Mouse (Mus musculus) v-Abl transformed pro-B cells (cell line): Measurements from ENCODE around the gene B3galt4.

Experiments used
- in situ Hi-C, 2 experiments: fragments of 400-800 bp; cut with MboI; formaldehyde crosslinking; loops; one replicate each; pipeline ENCODE4 v1.15.1; 2025; ENCODE audit not compliant: unreplicated experiment in 2 of 2

B3galt4 gene

DNA sequence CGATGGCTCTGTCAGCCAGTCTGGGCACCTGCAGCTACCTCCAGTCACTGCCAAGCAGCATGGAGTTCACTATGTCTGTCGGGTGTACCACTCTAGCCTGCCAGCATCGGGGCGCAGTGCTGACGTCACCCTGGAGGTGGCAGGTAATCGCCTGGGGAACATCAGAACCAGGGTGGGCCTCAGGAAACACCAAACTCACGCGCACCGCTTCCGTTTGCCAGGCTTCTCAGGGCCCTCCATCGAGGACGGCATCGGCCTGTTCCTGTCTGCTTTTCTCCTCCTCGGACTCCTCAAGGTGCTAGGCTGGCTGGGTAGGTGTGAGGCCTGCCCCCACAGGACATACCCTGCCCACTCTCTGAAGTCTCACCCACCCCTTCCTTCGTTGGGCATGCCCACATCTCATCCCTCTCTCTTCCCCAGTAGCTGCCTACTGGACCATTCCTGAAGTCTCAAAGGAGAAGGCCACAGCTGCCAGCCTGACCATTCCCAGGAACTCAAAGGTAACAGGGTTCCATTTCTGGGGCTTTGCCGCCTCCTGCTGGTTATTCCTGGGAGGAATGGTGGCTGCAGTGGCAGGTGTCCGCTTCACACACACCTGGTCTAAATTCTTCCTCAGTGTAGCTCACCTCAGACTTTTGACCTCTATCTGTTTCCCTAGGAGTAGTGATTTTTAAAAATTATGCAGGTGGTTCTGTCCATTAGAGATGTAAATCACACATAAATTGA is 24.9 kb downstream of the B3galt4 start:
- in situ Hi-C loops: loop anchor here in 1 of 2 experiments (5.0 kb wide), 1 partner anchor 34 kb away; the partner anchor contains the start of gene Kifc1

DNA sequence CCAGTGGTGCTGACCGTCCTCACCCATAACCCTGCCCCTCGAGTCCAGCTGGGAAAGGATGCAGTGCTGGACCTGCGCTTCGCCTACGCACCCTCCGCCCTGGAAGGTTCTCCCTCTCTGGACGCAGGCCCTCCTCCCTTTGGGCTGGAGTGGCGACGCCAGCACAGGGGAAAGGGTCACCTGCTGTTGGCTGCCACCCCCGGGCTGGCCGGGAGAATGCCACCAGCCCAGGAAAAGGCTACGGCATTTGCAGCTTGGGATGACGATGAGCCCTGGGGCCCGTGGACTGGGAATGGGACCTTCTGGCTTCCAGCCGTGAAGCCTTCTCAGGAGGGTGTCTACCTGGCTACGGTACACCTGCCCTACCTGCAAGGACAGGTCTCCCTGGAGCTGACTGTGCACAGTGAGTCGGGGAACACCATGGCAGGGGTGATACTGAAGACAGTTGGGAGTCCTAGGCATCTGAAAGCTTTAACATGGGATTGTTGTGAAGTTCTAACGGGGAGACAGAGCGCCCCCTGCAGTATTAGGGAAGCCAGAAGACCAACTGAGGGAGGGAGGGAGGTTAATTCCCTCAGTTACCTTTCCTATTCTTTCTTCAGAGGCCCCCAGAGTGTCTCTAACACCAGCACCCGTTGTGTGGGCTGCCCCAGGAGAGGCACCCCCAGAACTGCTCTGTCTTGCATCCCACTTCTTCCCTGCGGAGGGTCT is 25.7 kb downstream of the B3galt4 start:
- in situ Hi-C loops: loop anchor here in 1 of 2 experiments (5.0 kb wide), 1 partner anchor 33 kb away; the partner anchor contains the start of gene Kifc1

DNA sequence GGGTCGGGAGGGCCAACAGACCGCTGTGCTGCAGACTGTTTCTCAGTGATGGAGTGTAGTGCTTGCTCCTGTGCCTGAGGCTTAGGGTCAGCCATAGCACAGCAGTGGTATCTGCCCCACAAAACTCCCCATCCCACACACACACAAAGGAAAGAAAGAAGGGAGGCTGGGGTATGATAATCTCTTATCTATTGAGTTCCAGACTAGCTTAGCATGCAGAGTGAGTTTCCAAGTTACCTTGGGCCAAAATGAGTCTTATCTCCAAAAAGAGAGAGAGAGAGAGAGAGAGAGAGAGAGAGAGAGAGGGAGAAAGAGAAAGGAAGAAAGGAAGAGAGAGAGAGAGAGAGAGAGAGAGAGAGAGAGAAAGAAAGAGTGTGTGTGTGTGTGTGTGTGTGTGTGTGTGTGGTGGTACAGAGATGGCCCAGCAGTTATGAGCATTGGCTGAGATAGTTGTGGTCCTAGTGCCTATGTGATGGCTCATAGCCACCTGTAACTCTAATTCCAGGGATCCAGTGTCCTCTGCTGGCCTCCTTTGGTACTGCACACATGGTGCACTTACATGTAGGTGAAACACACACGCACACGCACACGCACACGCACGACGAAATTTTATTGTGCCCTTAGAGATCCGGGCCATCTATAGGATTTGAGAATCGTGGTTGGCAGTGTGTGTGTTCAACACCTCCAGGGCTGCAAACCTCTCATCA is 26.6 kb downstream of the B3galt4 start:
- in situ Hi-C loops: loop anchor here in 1 of 2 experiments (5.0 kb wide), 1 partner anchor 32 kb away; the partner anchor contains the start of gene Kifc1

DNA sequence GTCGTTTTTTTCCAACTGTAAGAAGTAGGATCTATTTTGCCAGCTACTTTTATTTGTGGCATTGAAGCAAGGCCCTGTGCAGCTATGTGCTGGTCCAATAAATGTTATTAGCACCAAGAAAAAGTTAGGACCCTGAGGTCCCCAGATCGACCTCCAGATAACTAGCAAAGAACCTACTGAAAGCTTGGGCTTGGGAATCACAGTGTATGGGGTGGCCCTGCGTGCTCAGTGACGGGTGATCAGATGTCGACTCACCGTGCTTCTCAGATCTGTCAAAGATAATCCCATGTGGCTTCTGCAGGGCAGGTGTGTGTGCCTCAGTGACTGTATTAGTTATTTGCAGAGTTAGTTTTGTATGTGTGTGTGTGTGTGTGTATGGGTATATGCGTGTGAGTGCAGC is 29.9 kb downstream of the B3galt4 start:
- in situ Hi-C loops: no loop called here

DNA sequence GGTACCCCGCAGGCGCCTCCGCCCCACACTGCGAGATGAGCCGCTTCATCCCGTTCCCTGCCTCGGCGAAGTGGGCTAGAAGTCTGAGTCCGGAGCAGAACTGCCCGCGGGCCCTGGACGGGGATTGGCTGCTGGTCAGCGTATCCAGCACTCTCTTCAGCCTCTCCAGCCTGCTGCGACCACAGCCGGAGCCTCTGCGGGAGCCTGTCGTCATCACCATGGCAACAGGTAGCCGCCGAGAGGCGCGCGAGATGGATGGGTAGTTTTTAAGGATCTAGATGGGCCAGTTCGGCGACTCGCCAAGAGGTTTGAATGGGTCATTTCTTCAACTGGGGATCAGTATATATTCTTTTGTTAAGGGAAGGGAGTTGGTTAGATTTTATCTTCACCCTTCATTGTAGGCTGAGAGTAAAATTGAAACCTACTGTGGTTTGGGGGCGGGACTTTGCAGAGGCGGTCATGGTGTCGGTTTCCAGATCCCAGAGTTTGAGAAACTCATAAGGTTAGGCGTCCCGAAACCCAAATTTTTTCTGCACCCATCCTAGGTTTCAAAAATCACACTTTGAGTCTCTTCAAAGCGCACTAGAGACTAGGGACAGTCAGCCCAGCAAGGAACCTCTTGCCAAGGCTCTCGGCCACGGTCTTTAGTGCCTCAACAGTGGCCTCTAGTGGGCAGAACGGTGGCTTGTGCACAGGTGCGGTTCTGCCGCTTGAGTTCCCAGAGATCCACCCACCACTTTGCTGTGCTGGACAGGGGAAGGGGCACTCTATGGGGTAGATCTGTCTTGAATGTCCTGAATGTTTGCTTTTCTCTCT is 30.8 kb downstream of the B3galt4 start:
- in situ Hi-C loops: no loop called here

DNA sequence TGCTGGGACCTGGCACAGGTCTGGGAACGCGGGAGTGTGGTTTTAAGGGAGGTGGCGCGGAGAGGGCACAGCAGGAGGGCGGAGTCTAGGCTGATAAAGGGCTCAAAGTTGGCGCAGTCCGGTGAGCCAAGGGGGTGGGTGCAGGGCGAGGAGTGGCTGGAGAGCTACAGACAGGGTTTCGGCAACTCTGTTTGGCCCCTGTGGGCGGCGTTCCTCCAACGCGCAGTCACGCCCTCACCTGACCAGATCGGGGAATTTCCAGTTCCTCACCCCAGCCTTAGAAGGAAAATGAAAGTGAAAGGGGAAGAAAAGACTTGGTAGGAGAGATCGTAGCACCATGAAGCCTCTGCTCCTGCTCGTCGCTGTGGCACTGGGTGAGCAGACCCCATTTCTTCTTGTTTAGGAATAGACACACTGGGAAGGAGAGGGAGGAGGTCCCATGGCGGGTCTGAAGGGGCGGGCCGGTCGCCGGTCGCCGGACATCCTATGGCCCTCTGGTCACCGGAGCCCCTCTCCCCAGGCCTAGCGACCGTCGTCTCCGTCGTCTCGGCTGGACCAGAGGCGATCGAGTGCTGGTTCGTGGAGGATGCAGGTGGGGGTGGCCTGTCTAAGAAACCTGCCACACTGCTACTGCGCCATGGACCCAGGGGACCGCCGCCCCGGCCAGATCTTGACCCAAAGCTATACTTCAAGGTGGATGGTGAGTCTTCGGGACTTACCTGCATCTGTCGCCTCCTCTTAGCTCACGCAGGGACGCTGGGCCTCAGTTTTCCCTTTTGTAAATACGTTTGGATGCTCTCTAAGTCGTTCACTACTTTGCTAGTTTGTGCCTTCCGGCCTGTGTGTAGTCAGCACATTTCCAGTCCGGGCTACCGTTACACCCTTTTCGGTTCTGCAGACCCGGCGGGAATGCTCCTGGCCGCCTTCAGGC is 31.7 kb downstream of the B3galt4 start:
- in situ Hi-C loops: no loop called here

DNA sequence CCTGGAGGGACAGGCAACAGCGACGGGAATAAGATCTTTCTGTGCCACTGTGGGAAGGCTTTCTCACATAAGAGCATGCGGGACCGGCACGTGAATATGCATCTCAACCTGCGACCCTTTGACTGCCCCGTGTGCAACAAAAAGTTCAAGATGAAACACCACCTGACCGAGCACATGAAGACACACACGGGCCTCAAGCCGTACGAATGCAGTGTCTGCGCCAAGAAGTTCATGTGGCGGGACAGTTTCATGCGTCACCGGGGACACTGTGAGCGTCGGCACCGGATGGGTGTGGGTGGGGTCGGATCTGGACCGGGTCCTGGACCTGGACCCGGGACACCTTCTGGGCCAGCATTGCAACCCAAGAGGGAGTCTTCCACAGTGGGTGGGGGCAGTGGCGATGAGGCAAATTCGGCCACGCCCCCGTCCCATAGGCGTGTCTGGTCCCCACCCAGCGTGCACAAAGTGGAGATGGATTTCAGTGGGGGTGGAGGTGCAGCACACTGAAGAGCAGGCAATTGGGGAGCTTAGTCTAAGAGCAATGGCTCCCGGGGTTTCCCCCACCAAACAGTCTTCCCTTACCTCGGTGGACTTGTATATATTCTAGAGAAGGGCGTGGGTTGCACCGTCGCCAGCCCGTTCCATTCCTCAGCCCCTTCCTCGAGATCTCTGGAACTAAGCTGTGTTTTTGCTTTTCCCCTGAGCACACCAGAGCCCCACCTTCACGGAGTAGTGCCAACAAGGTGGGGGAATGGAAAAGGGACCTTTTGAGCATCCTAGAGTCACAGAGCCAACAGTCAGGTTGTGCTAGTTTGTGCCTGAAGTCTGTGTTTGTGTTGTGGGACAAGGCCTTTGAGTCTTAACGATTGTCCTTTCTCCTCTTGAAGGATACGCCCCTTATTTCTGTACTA is 32.7 kb downstream of the B3galt4 start:
- in situ Hi-C loops: no loop called here

DNA sequence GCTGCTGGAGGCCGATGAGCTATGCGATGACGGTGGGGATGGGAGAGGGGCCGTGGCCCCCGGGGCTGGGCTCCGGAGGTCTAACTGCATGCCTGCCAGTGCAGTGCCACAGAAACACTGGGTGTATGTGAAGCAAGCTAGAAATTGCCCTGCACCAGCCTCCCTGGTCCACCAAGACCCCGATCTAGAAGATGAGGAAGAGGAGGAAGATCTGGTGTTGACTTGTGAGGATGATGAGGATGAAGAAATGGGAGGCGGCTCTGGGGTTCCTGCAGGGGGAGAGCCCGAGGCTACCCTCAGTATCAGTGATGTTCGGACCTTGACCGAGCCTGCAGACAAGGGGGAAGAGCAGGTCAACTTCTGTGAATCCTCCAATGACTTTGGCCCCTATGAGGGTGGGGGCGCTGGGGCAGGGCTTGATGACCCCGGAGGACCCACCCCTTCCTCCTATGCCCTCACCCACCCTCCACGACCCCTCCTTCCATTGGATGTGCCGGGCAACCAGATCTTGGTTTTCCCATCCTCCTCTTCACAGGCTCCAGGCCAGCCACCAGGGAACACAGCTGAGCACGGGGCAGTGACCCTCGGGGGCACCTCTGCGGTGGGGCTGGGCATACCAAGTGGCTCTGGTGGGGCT is 33.5 kb downstream of the B3galt4 start:
- in situ Hi-C loops: no loop called here

DNA sequence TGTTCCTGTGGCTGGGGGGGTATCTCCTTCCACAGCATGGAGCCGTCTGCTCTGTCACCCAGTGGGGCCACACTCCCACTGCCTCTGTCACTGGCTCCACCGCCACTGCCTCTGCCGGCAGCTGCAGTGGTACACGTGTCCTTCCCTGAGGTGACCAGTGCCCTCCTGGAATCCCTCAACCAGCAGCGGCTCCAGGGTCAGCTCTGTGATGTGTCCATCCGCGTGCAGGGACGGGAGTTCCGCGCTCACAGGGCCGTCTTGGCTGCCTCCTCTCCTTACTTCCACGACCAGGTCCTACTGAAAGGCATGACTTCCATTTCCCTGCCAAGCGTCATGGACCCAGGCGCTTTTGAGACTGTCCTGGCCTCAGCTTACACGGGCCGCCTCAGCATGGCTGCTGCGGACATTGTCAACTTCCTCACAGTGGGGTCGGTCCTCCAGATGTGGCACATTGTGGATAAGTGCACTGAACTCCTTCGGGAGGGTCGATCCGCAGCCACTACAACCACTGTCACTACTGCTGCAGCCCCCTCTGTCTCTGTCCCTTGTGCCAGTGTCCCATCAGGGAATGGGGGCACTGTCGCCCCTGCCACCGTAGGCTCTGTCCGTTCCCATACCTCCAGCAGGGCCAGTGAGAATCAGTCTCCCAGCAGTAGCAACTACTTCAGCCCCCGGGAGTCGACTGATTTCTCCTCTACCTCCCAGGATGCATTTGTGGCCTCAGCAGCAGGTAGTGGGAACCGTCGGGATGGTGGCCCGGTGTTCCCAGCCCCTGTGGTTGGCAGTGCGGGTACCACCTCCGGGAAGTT is 34.2 kb downstream of the B3galt4 start:
- in situ Hi-C loops: no loop called here

DNA sequence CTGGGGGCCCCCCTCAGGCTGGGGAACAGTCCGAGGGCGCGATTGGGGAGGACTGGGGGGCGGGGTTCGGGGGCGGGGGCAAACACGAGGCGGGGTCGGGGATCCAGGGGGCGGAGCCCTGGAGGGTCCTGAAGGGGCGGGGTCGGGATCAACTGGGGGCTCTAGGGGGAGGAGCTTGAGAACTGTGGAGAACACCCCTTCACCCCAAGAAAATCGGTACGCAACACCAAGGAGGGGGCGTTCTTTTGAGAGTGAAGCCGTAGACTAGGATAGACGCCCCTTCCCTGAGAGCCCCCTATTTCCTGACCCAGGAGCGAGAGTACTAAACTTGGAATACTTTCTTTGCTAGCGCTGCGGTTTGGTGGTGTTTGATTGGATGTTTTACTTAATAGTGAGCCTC is 35.0 kb downstream of the B3galt4 start:
- in situ Hi-C loops: no loop called here

DNA sequence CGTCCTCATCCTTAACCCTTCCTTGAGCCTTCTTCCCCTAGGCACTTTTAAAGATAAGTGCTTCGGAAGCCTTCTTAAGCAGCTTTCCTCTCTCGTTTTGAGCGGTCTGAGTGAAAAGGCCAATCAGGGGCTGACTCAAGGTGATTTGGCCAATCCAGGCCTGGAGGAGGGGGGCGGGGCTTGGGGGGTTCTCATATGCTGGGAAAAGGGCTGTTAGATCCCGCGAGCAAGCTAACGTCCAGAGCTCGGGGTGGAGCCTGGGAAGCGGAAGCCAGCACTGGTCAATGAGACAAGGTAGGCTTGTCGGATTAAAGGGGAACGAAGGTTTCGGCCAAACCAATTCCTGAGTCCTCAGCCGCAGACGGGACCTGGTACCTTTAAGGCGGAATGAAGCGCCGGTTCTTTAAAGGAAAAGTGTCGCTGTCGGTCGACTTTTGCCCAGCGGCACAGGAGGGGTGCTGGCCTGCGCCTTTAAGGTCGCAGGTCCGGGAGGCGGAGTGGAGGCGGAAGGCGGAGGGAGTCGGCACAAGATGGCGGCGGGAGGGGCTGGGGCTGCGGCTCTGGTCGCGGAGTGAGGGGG is 35.5 kb downstream of the B3galt4 start, which contains the start of the genes Tapbp and Zbtb22:
Gene Tapbp (plus strand): TSS at position 229 of the 580 bp plus-strand sequence.
Gene Zbtb22 (plus strand): TSS at position 234 of the 580 bp plus-strand sequence.
- in situ Hi-C loops: no loop called here

DNA sequence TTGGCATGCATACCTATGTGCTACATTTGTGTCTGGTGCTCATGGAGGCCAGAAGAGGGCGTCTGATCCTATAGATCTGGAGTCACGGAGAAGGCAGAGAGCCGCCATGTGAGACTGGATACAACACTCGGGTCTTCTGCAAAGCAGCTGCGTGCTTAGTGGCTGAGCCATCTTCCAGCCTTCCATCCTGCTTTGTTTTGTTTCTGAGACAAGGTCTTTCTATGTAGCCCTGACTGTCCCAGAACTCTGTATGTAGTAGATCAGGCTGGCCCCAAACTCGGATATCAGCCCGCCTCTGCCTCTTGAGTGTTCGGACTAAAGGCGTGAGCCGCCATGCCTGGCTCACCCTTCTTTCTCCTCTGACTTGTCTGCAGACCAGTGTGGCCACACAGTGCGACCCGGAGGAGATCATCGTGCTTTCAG is 36.3 kb downstream of the B3galt4 start:
- in situ Hi-C loops: no loop called here

DNA sequence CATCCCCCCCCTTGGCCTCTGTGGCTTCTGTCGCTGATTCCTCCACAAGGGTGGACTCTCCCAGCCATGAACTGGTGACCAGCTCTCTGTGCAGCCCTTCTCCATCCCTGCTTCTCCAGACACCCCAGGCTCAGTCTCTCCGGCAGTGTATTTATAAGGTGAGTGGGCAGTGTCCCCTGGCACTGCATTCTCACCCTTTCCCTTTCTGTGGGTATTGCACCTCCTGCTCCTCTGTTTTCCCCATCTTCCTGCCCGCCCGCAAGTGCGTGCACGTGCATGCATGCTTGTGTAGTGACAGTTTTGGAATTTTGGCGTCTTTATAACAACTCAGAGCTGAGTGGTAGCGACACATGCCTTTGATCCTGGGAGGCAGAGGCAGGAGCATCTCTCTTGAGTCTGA is 37.4 kb downstream of the B3galt4 start:
- in situ Hi-C loops: no loop called here

DNA sequence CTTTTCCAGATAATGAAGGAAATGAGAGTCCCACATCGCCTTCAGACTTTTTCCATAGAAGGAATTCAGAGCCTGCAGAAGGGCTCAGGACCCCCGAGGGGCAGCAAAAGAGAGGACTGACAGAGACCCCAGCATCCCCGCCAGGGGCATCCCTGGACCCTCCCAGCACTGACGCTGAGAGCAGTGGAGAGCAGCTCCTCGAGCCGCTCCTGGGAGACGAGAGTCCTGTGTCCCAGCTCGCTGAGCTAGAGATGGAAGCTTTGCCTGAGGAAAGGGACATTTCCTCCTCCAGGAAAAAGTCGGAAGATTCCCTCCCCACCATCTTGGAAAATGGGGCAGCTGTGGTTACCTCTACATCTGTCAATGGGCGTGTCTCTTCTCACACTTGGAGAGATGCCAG is 38.0 kb downstream of the B3galt4 start:
- in situ Hi-C loops: no loop called here

DNA sequence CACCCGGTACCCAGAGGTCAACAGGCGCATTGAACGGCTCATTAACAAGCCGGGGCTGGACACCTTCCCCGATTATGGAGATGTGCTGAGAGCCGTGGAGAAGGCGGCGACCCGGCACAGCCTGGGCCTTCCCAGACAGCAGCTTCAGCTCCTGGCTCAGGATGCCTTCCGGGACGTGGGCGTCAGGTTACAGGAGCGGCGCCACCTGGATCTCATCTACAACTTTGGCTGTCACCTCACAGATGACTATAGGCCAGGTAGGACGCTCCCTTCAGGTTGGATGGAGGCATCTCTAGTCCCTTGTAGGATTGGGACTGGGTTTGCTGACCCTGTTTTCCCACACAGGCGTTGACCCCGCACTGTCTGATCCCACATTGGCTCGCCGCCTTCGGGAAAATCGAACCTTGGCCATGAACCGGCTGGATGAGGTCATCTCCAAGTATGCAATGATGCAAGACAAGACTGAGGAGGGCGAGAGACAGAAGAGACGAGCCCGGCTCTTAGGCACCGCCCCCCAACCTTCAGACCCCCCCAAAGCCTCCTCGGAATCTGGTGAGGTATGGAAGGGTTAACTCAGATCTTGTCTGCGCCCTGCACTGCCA is 39.4 kb downstream of the B3galt4 start:
- in situ Hi-C loops: no loop called here
